Mouse (Mus musculus) olfactory bulb, adult 2 months (tissue): Measurements from ENCODE around the gene Pnpo.

Source experiments
- CTCF ChIP-seq: fragments of 200-500 bp; IDR thresholded peaks from 2 replicates; pipeline ENCODE4 v1.5.1; 2012; ENCODE audit warnings: low read depth, mild to moderate bottlenecking, low read length, moderate library complexity; ENCODE audit not compliant: insufficient read depth
- POLR2A ChIP-seq: fragments of 200-500 bp; IDR thresholded peaks from 2 replicates; pipeline ENCODE4 v1.6.1; 2012; ENCODE audit warnings: mild to moderate bottlenecking, low read depth, low read length, moderate library complexity; ENCODE audit not compliant: insufficient read depth

GRCm38 (mm10) chr11:96935872-96936650 is 7.7 kb downstream of the Pnpo start:
- TF ChIP-seq CTCF (no peak), POLR2A (no peak)
